Mouse (Mus musculus) layer of hippocampus, adult 9-11 months (tissue): ENCODE data around the gene Spink4.
A peak's percentile ranks its signal among the peaks of the same experiment; 100 is the strongest.
"Not testable (repeated sequence)": the region's sequence is repeated elsewhere in the genome, so short reads cannot be mapped to it uniquely, and the experiment has no call there.

Experiments used
- DNase-seq: peaks from one replicate; pipeline ENCODE4 v3.0.0; 2022

Spink4 gene

DNA sequence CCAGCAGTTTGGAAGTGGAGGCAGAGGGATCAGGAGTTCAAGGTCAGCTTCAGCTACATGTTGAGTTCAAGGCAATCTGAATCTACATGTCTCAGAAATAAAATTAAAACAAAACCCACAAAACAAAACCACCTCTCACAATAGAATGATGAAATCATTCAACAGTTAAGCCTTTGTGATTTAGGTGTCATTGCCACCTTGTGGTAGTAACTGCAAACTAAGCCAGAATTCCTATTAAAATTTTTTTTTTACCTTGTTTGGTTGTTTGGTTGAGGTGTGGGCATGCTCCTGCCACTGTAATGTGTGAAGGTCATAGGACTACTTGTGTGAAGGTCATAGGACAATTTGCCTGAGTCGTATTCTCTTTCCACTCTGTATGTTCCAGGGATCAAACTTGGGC lies 13.6 kb upstream of the Spink4 start:
- no peak for DNase-seq

- DNase-seq: no peak
Measured at GRCm38 (mm10) chr4:40908261-40908969, 11.4 kb upstream of the Spink4 start.

DNA sequence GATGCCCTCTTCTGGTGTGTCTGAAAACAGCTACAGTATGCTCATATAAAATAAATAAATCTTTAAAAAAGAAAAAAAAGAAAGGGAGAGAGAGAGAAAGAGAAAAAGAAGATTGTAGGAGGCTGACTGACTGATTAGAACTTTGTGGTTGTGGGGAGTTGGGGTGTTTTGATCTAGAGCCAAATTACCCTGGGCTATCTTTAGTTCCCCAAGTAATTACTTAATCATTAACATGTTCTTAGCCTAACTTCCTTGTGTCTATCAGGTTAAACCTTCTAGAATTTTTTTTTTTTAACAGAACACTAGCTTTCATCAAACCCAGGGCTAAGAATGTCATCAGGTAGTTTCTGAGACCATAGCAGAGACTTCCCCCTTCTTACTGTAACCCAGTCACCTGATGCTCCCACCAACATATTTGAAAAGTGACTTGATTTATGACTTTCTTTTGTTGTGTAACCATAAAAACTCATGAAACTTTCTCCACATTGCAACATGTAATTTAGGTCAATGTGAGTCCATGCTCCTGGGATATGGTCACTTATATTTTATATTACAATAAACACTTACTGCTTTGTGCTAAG lies 5.5 kb upstream of the Spink4 start:
- no peak for DNase-seq

DNA sequence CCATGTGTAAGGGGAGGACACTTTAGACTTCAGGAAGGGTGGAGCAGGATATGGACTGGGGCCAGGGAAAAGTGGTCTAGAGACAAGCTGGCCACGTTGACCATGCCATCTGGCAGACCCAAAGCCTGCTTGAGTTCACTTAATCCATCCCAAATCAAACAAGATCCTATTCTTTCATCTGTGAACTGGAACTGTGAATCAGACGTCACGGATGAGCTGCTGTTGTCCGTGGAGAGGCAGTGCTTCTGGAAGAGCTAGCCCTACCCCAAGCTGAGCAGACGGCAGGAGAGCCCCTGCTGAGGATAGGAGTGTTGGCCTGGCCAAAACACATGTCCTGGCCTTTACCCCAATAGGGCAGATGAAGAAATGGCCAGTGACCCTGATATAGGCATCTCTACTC lies 3.9 kb upstream of the Spink4 start:
- DNase-seq: no peak

DNA sequence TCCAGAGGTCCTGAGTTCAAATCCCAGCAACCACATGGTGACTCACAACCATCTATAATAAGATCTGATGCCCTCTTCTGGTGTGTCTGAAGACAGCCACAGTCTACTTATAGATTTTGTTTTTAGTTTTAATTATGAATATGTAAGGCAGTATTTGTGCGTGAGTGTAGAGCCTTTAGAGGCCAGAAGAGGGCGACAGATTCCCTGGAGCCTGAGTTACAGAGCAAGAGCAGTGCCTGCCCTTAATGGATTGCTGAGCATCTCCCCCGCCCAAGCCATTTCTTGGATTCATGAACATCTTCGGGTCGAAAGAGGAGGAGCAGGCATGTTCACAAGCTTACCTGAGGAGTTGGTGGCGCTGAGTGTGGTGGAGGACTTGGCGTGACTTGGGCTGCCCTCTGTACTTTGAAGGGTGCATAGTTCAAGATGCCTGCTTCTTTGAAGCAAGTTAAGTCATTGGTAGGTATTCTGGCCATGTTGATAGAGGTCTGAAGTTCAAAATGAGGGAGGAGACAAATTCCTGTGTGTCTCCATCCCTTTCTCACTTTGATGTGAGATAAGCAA lies 3.2 kb upstream of the Spink4 start:
- no peak for DNase-seq

- no peak for DNase-seq
Measured at GRCm38 (mm10) chr4:40920576-40920975, 724 bp downstream of the Spink4 start.

GRCm38 (mm10) chr4:40921288-40921687 lies 1.4 kb downstream of the Spink4 start:
- DNase-seq: no peak

DNA sequence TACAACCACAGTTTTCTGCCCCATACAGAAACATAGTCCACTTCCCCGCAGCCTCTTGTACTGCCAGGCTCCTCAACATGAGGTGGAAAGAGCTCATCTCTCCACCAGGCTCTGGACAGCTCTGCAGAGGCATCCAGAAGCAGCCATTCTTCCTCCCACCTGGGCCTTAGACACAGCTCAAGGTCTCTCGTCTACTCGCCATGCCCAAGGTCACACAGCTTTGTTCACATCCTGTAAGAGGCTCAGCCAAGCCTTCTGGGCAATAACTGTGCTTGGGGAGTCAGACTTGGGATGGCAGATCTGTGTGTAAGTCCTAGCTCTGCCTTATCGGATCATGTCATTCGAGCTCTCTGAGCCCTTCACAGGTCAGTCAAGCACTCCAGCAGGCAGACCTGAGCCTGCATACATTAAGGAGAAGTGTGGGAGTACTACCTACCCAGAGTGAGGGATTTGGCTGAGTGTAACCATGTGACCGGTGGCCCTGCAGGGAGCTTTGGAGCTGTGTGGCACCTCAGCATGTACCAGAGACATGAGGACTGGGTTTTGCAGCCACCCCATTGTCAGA lies 3.3 kb downstream of the Spink4 start:
- no peak for DNase-seq

- no peak for DNase-seq
Measured at GRCm38 (mm10) chr4:40925568-40925967, 5.7 kb downstream of the Spink4 start.

- no peak for DNase-seq
Measured at GRCm38 (mm10) chr4:40929046-40929445, 9.2 kb downstream of the Spink4 start.

GRCm38 (mm10) chr4:40933694-40934093 lies 13.8 kb downstream of the Spink4 start:
- DNase-seq: no peak

- DNase-seq: not testable (repeated sequence)
Measured at GRCm38 (mm10) chr4:40934369-40934768, 14.5 kb downstream of the Spink4 start.

GRCm38 (mm10) chr4:40936175-40936839 lies 16.5 kb downstream of the Spink4 start:
- peak; percentile 87 for DNase-seq

DNA sequence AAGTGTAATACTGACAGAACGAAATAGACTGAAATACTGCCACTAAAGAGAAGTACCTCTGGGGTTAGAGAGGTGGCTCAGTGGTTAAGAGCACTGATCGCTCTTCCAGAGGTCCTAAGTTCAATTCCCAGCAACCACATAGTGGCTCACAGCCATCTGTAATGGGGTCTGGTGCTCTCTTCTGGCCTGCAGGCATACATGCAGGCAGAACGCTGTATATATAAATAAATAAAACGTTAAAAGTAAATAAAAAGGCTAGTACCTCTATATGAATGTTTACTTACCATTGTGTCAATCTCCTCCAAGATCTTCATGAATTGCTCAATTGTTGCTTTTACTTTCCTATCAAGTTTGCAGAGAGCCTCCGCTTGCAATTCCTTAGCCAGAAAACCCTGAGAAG lies 18.9 kb downstream of the Spink4 start:
- no peak for DNase-seq

DNA sequence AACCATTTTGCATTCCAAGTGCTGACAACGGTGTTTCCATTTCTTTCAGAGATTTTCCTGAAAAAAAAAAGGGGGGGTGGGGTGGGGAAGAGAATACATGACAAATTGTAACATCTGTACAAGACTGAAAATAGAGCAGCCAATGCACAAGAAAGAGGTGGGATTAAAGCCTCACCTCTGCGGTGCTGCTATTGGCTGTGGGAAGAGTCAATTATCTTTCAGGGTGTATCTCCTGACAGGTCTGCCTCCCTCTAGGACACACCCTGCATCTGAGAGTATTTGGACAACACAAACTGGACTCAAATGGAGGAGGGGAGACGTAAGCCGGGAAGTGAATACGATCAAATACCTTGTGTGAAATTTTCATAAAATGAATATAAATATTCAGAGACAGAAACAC lies 23.8 kb downstream of the Spink4 start:
- no peak for DNase-seq

DNA sequence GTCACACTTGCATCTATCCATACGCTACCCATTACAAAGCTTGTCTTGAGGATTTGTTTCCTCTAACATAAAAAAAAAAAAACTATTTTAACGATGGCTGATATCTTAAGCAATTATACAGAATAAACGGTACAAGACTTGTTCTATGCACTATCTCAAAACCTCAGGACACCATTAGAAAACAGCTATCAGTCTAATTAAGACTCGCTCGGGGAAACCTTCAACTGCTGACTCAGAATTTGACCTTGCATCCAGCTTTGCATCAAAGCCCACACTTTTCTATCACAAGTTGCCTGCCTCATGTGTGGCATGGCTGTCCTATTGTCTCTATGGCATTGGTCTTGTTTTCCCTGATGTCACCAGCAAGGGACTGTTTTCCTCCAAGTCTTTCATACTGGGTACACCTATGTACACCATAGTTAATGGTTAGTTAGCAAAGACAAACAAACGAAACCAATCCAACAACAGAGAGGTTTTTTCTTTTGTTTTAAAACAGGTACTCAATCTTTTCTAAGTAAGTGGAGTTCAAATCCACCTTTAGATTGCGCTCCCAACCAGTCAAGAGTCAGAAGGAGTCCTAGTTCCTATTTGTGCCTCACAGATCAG lies 26.8 kb downstream of the Spink4 start:
- DNase-seq: no peak

- peak; percentile 51 for DNase-seq
Measured at GRCm38 (mm10) chr4:40947565-40948159, 27.8 kb downstream of the Spink4 start.

DNA sequence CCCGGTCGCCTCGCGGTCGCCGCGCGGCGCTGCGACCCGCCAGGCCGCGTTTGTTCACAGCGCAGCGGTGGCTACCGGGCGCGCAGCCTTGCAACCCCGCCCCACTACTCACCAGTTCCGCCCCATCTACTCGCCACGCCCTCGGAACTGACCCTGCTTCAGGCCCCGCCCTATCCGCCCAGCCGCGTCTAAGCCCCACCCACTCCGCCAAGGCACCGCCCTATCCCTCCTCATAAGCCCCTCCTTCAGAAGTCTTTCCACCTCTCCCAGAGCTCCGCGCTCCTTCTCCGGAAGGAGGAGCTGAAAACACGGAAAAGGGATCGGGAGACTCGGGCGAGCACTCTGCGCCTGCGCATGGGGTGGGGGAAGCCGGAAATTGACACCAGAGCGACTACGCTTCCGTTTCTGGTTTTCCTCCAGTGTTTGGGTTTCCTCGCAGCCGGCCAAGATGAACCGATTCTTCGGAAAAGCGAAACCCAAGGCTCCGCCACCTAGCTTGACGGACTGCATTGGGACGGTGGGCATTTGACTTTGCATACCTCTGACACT lies 28.4 kb downstream of the Spink4 start, which contains the start of the genes Bag1 and Chmp5:
Gene Bag1, minus strand, starts transcription at position 135 of the 549 bp plus-strand sequence.
Gene Chmp5, plus strand, starts transcription at position 248 of the 549 bp plus-strand sequence.
- DNase-seq: peak; percentile 99

- no peak for DNase-seq
Measured at GRCm38 (mm10) chr4:40953521-40953920, 33.7 kb downstream of the Spink4 start.

DNA sequence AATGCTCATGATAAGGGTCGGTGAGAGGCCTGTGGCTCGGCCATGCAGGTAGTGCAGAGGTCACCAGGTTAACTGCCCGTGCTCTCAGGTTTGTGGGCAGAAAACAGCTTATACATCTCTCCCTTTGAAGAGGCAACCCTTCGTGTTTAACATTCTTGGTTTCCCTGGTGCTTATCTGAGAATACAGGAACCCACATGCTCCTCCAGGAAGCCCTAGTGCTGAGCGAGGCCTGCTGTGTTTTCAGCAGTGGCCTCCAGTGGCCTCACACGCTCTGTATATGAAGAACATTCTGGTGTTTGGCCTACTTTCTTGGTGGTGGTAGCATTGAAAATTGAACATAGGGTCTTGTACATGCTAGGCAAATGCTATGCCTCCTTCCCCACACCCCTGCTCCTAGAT lies 36.1 kb downstream of the Spink4 start:
- no peak for DNase-seq

DNA sequence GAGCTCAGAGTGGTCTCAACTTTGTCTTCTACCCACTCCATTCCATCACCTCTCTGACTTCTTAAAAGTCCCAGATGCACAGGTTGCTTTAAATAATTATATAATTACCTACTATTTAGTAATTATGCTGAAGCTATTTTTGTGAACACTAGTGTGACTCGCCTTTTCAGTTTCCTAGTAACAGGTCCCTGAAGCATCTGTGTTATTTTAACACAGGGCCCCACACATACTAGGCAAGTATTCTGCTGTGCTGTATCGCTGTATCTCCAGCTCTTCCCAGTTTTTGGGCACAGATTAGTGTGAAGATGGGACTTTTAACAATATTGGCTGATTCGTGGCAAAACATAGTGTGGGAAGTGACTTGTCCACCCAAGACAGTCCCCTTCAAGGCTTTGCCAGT lies 43.7 kb downstream of the Spink4 start:
- peak; percentile 52 for DNase-seq

- no peak for DNase-seq
Measured at GRCm38 (mm10) chr4:40969161-40969560, 49.3 kb downstream of the Spink4 start.
